Mouse (Mus musculus): ENCODE results near the gene Grk2.

DNA sequence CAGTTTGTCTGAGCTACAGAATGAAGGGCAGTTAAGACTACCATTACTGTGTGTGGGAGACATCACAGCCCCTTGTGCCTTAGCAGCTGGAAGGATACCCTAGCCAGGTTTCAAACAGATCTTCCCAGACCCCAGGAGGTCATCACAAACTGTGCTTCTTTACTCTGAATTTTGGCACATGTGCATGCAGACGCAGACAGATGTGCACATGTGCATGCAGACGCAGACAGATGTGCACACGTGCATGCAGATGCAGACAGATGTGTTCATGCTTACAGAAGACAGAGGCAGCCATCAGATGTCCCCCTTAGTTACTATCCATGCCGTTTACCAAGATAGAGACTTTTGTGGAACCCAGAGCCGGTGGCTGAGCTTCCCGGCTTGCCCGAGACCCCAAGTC lies 6.9 kb downstream of the Grk2 start:
- TF ChIP-seq MAX (IDR thresholded peaks at IDR 0.05; ENCODE audit: low read length) (peak; percentile 55), HCFC1 (IDR thresholded peaks at IDR 0.05; ENCODE audit: low read depth, low read length) (no peak), CTCF (conservative IDR thresholded peaks at IDR 0.05 in 1 of 2, IDR thresholded peaks at IDR 0.05 in 1 of 2; ENCODE audit: low read depth in 2 of 2, low read length in 2 of 2) (no peak), POLR2A (IDR thresholded peaks at IDR 0.05; ENCODE audit: low read depth, low read length) (no peak), RCOR1 (conservative IDR thresholded peaks at IDR 0.05; ENCODE audit: low read depth, low read length) (no peak), MYC (IDR thresholded peaks at IDR 0.05; ENCODE audit: low read depth, low read length) (peak; percentile 84), EP300 (IDR thresholded peaks at IDR 0.05; ENCODE audit: low read length) (no peak)

Data from CH12.LX (cell line).